Mouse (Mus musculus): ENCODE results near the gene Tfam. TPM values are rescaled to one million over a fixed set of nuclear protein-coding genes. Genes with fewer than 3 reads are reported as not detected.

The Tfam gene
- 1,103 TPM for polyA plus RNA-seq (2014; fragmentation: Illumina TruSeq; extraction: RNeasy Lipid Tissue Mini Kit (QIAGEN cat#74804); ENCODE audit: low read depth, low replicate concordance)

GRCm38 (mm10) chr10:71238240-71238554, at the start of gene Tfam:
Gene Tfam, minus strand, starts transcription at chr10:71238280.

GRCm38 (mm10) chr10:71285126-71285580, 47.1 kb upstream of the Tfam start, which contains the start of gene Ube2d1:
Gene Ube2d1, minus strand, starts transcription at chr10:71285262.

Other genes with a start within 250 kb of the Tfam start
- gene Bicc1, start 78.6 kb downstream of the Tfam start, polyA plus RNA-seq (2014; fragmentation: Illumina TruSeq; extraction: RNeasy Lipid Tissue Mini Kit (QIAGEN cat#74804); ENCODE audit: low read depth, low replicate concordance) = 4.3 TPM
- gene Ube2d1, start 47.0 kb upstream of the Tfam start, polyA plus RNA-seq (2014; fragmentation: Illumina TruSeq; extraction: RNeasy Lipid Tissue Mini Kit (QIAGEN cat#74804); ENCODE audit: low read depth, low replicate concordance) = 16.2 TPM
- gene Cisd1, start 106.7 kb upstream of the Tfam start, polyA plus RNA-seq (2014; fragmentation: Illumina TruSeq; extraction: RNeasy Lipid Tissue Mini Kit (QIAGEN cat#74804); ENCODE audit: low read depth, low replicate concordance) = 12.3 TPM
- gene Ipmk, start 109.5 kb upstream of the Tfam start, polyA plus RNA-seq (2014; fragmentation: Illumina TruSeq; extraction: RNeasy Lipid Tissue Mini Kit (QIAGEN cat#74804); ENCODE audit: low read depth, low replicate concordance) = 7.9 TPM